31 mouse cellular contexts compared by ENCODE assay signal in genomic region chr2:25733199-25733930, GRCm38 (mm10). TPM values are rescaled to one million over a fixed set of nuclear protein-coding genes. Genes with fewer than 3 reads are reported as not detected.
A peak's percentile ranks its signal among the peaks of the same experiment; 100 is the strongest.
DNase-seq lines count a peak whose midpoint lies in the region; ATAC-seq lines count a peak whose summit lies in the region.
"Had no signal": no experiment of that assay in that cellular context is flagged by ENCODE, and none has a peak within 500 bp of the region (broad histone marks: within the 10 kb centered on the region; RNA-seq: fewer than 3 reads in every experiment).

No protein-coding gene starts in this region.

- peak; percentile 72 for DNase-seq in heart, adult 11 months
- DNase-seq in heart, postnatal 10 days, result no peak
- DNase-seq in heart, adult 18-20 months, result no peak
- DNase-seq in kidney, adult 11 months, result no peak
- DNase-seq in Muller cell, postnatal 12 days (ENCODE audit: inconsistent ontology term), result peak; percentile 30
- DNase-seq: adrenal gland, postnatal 10 days; adrenal gland, postnatal 36 days; cerebellum, adult 18-20 months; cerebellum, adult 9-10 months; cerebellum, postnatal 14 days; gastrocnemius, postnatal 10 days; gastrocnemius, postnatal 36 days; heart, postnatal 4 days had no signal

- no peak overlapping the region for H3K9ac ChIP-seq in heart, embryonic 14.5 days (ENCODE audit: low read length)
- H3K9ac ChIP-seq in kidney, embryonic 14.5 days (ENCODE audit: low read depth, low read length), result no peak overlapping the region
- H3K9ac ChIP-seq: forebrain, embryonic 13.5 days; hindbrain, embryonic 14.5 days had no signal

- peak overlapping the region; percentile 3 to 26; a peak in 1 of 4 replicates for H3K27ac ChIP-seq in heart, embryonic 14.5 days (replicated peaks in 1 of 2; ENCODE audit: control insufficient read depth in 1 of 2, insufficient read depth in 1 of 2, low read depth in 2 of 2, low read length in 2 of 2)
- 0 out of 2 replicates have a peak overlapping the region, but pooled peaks have one; percentile 11 for H3K27ac ChIP-seq in kidney, embryonic 14.5 days (ENCODE audit: low read depth, low read length)
- H3K27ac ChIP-seq: forebrain, embryonic 10.5 days; forebrain, embryonic 13.5 days; hindbrain, embryonic 14.5 days; hindbrain, postnatal 0 days had no signal

- no peaks in the 10 kb centered on the region for H3K9me3 ChIP-seq in heart, embryonic 14.5 days (ENCODE audit: control insufficient read depth, low read length)
- no peaks in the 10 kb centered on the region for H3K9me3 ChIP-seq in kidney, embryonic 14.5 days (ENCODE audit: control insufficient read depth, low read length)
- H3K9me3 ChIP-seq: forebrain, embryonic 10.5 days had no signal

- H3K27me3 ChIP-seq in heart, embryonic 14.5 days (ENCODE audit: control insufficient read depth, insufficient read depth, low read length), result no peaks in the 10 kb centered on the region
- no peaks in the 10 kb centered on the region for H3K27me3 ChIP-seq in kidney, embryonic 14.5 days (ENCODE audit: control insufficient read depth, insufficient read depth, low read length)
- H3K27me3 ChIP-seq: forebrain, embryonic 13.5 days; Patski had no signal

- H3K4me3 ChIP-seq in heart, embryonic 14.5 days (ENCODE audit: control insufficient read depth in 1 of 2, insufficient read depth in 1 of 2, low read depth in 1 of 2, low read length in 2 of 2), result no peak overlapping the region
- no peak overlapping the region for H3K4me3 ChIP-seq in kidney, embryonic 14.5 days (ENCODE audit: low read length)
- H3K4me3 ChIP-seq: forebrain, embryonic 10.5 days; forebrain, embryonic 13.5 days had no signal

- no peaks in the 10 kb centered on the region for H3K36me3 ChIP-seq in heart, embryonic 14.5 days (ENCODE audit: control insufficient read depth, insufficient read depth, low read length)
- no peaks in the 10 kb centered on the region for H3K36me3 ChIP-seq in kidney, embryonic 14.5 days (ENCODE audit: control insufficient read depth, insufficient read depth, low read length)
- H3K36me3 ChIP-seq: forebrain, embryonic 10.5 days had no signal

- 40% methylated on average over 2 of the region's 2 CpGs for WGBS in heart, embryonic 14.5 days
- WGBS in kidney, embryonic 14.5 days, result 14% methylated on average over 2 of the region's 2 CpGs

- peak; percentile 51; the same call in 1 of the 2 replicates for ATAC-seq in heart, embryonic 14.5 days (ENCODE audit: insufficient number of reproducible peaks, insufficient read depth, low FRiP score, low read depth)
- ATAC-seq in kidney, embryonic 14.5 days (ENCODE audit: low FRiP score, low TSS enrichment), result peak; percentile 57; the same call in 1 of the 2 replicates
- ATAC-seq: forebrain, embryonic 13.5 days; forebrain, embryonic 16.5 days; hindbrain, postnatal 0 days; inflammation-experienced regulatory T-cells, adult 6 months; intestine, embryonic 16.5 days; Patski had no signal

- no peaks in the 10 kb centered on the region for H3K4me1 ChIP-seq in heart, embryonic 14.5 days (ENCODE audit: control insufficient read depth in 2 of 2, insufficient read depth in 2 of 2, low read length in 2 of 2)
- H3K4me1 ChIP-seq in kidney, embryonic 14.5 days (ENCODE audit: control insufficient read depth, insufficient read depth, low read length), result no peaks in the 10 kb centered on the region
- H3K4me1 ChIP-seq: forebrain, embryonic 10.5 days; forebrain, embryonic 13.5 days had no signal

- intact Hi-C loops in heart, postnatal 10 days (cut with DNase I), result no loop called here

- H3K4me2 ChIP-seq in heart, embryonic 14.5 days (ENCODE audit: low read length), result no peak overlapping the region
- no peak overlapping the region for H3K4me2 ChIP-seq in kidney, embryonic 14.5 days (replicated peaks; ENCODE audit: low read depth, low read length)
- H3K4me2 ChIP-seq: forebrain, embryonic 13.5 days; hindbrain, embryonic 14.5 days had no signal

RNA-seq across cellular contexts. Expression of gene Obp2b, which starts 3.4 kb away (rescaled TPM):
- not detected for total RNA-seq in heart, postnatal 10 days (2021)
- polyA plus RNA-seq in heart, embryonic 14.5 days (2014; fragmentation: Nextera tagmentation; extraction: Ambion mirVana), result not detected in 2 replicates
- not detected for total RNA-seq in heart, adult 18-20 months (2021)
- not detected in 2 replicates for polyA plus RNA-seq in kidney, embryonic 14.5 days (2014; fragmentation: Nextera tagmentation; extraction: Ambion mirVana)
- total RNA-seq: adrenal gland, adult 18-20 months; adrenal gland, postnatal 10 days; adrenal gland, postnatal 36 days; ES-E14; gastrocnemius, adult 18-20 months; gastrocnemius, postnatal 10 days; gastrocnemius, postnatal 36 days; granulocyte monocyte progenitor cell, adult 5-6 weeks; heart, postnatal 4 days; hindbrain, postnatal 0 days had no signal
- polyA plus RNA-seq: embryonic facial prominence, embryonic 11.5 days; embryonic facial prominence, embryonic 14.5 days; forebrain, embryonic 10.5 days; forebrain, embryonic 13.5 days; forebrain, embryonic 16.5 days; heart, embryonic 16.5 days; hindbrain, embryonic 11.5 days; hindbrain, embryonic 14.5 days; hindbrain, postnatal 0 days; inflammation-experienced regulatory T-cells, adult 6 months; intestine, embryonic 16.5 days; Patski had no signal

RNA-seq across cellular contexts. Expression of gene Bmyc, which starts 26.8 kb away (rescaled TPM):
- 10 to 100 TPM; 14.6 to 15.6 TPM for total RNA-seq in heart, postnatal 10 days (2021)
- 36.7 and 44.1 TPM in 2 replicates for polyA plus RNA-seq in heart, embryonic 14.5 days (2014; fragmentation: Nextera tagmentation; extraction: Ambion mirVana)
- 10 to 100 TPM; 16.9 to 18.3 TPM for total RNA-seq in heart, adult 18-20 months (2021)
- 83.2 and 93.7 TPM in 2 replicates for polyA plus RNA-seq in kidney, embryonic 14.5 days (2014; fragmentation: Nextera tagmentation; extraction: Ambion mirVana)

RNA-seq across cellular contexts. Expression of gene Lcn3, which starts 32.0 kb away (rescaled TPM):
- total RNA-seq in heart, postnatal 10 days (2021), result not detected
- not detected in 2 replicates for polyA plus RNA-seq in heart, embryonic 14.5 days (2014; fragmentation: Nextera tagmentation; extraction: Ambion mirVana)
- not detected for total RNA-seq in heart, adult 18-20 months (2021)
- 0.45 TPM in 1 of 2 replicates, not detected in the other for polyA plus RNA-seq in kidney, embryonic 14.5 days (2014; fragmentation: Nextera tagmentation; extraction: Ambion mirVana)
- total RNA-seq: adrenal gland, adult 18-20 months; adrenal gland, postnatal 10 days; adrenal gland, postnatal 36 days; ES-E14; gastrocnemius, adult 18-20 months; gastrocnemius, postnatal 10 days; gastrocnemius, postnatal 36 days; granulocyte monocyte progenitor cell, adult 5-6 weeks; heart, postnatal 4 days; hindbrain, postnatal 0 days had no signal
- polyA plus RNA-seq: embryonic facial prominence, embryonic 11.5 days; embryonic facial prominence, embryonic 14.5 days; forebrain, embryonic 10.5 days; forebrain, embryonic 13.5 days; forebrain, embryonic 16.5 days; heart, embryonic 16.5 days; hindbrain, embryonic 11.5 days; hindbrain, embryonic 14.5 days; hindbrain, postnatal 0 days; inflammation-experienced regulatory T-cells, adult 6 months; intestine, embryonic 16.5 days; Patski had no signal

RNA-seq across cellular contexts. Expression of gene Obp2a, which starts 33.5 kb away (rescaled TPM):
- not detected for total RNA-seq in heart, postnatal 10 days (2021)
- polyA plus RNA-seq in heart, embryonic 14.5 days (2014; fragmentation: Nextera tagmentation; extraction: Ambion mirVana), result not detected in 2 replicates
- not detected for total RNA-seq in heart, adult 18-20 months (2021)
- not detected in 2 replicates for polyA plus RNA-seq in kidney, embryonic 14.5 days (2014; fragmentation: Nextera tagmentation; extraction: Ambion mirVana)
- total RNA-seq: ES-E14; gastrocnemius, adult 18-20 months; gastrocnemius, postnatal 10 days; gastrocnemius, postnatal 36 days; granulocyte monocyte progenitor cell, adult 5-6 weeks; heart, postnatal 4 days; hindbrain, postnatal 0 days had no signal
- polyA plus RNA-seq: embryonic facial prominence, embryonic 11.5 days; embryonic facial prominence, embryonic 14.5 days; forebrain, embryonic 10.5 days; forebrain, embryonic 13.5 days; forebrain, embryonic 16.5 days; heart, embryonic 16.5 days; hindbrain, embryonic 11.5 days; hindbrain, embryonic 14.5 days; hindbrain, postnatal 0 days; inflammation-experienced regulatory T-cells, adult 6 months; intestine, embryonic 16.5 days; Patski had no signal

RNA-seq across cellular contexts. Expression of gene Lcn11, which starts 43.5 kb away (rescaled TPM):
- not detected for total RNA-seq in heart, postnatal 10 days (2021)
- not detected in 2 replicates for polyA plus RNA-seq in heart, embryonic 14.5 days (2014; fragmentation: Nextera tagmentation; extraction: Ambion mirVana)
- not detected for total RNA-seq in heart, adult 18-20 months (2021)
- polyA plus RNA-seq in kidney, embryonic 14.5 days (2014; fragmentation: Nextera tagmentation; extraction: Ambion mirVana), result not detected in 2 replicates
- total RNA-seq: adrenal gland, adult 18-20 months; adrenal gland, postnatal 10 days; adrenal gland, postnatal 36 days; ES-E14; gastrocnemius, adult 18-20 months; gastrocnemius, postnatal 10 days; gastrocnemius, postnatal 36 days; granulocyte monocyte progenitor cell, adult 5-6 weeks; heart, postnatal 4 days; hindbrain, postnatal 0 days had no signal
- polyA plus RNA-seq: embryonic facial prominence, embryonic 11.5 days; embryonic facial prominence, embryonic 14.5 days; forebrain, embryonic 10.5 days; forebrain, embryonic 13.5 days; forebrain, embryonic 16.5 days; heart, embryonic 16.5 days; hindbrain, embryonic 11.5 days; hindbrain, embryonic 14.5 days; hindbrain, postnatal 0 days; inflammation-experienced regulatory T-cells, adult 6 months; intestine, embryonic 16.5 days; Patski had no signal

Comparison
In these comparisons a context has a peak if more than half of its experiments do, and no peak if none do; other contexts are left out.
1. DNase-seq: peak in heart, adult 11 months (single experiment) and Muller cell, postnatal 12 days (single experiment); none in heart, postnatal 10 days (0 of 2), heart, adult 18-20 months (0 of 2) and kidney, adult 11 months (single experiment).